Mouse (Mus musculus): Measurements from ENCODE around the gene Mlf2. TPM values are rescaled to one million over a fixed set of nuclear protein-coding genes. Genes with fewer than 3 reads are reported as not detected.
"Not testable (repeated sequence)": the region's sequence is repeated elsewhere in the genome, so short reads cannot be mapped to it uniquely, and the experiment has no call there.

Gene Mlf2
- total and polyA plus RNA-seq, 2 experiments from 2014 or later, result 296 to 333 TPM

DNA sequence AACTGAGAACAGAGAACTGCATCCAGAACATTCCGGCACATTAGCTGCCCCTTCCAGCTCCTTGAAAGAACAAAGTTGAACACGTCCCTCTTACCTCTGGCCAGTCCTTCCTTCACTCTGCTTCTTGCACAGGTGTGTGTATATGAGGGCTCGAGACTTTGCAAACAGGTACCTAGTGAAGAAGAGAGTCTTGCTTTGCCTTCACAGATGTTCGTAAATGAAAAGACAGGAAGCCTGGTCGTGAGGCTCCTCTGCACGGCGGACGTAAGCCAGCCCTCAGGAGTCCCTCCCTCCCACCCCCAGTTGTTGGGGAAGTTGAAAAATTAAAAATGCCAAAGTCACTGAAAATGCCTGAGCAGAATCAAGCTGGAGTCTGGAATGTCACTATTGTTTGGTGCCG lies 43.2 kb upstream of the Mlf2 start, which contains the start of gene Cd4:
TSS of gene Cd4 (minus strand) at position 236 of the 400 bp plus-strand sequence.
- H3K4me2 ChIP-seq (ENCODE audit: low read depth, low read length), result no peak within 1 kb of the TSS; the same call in 1 of the 2 replicates
- no peak within 1 kb of the TSS; the same call in 1 of the 2 replicates for H3K27ac ChIP-seq (ENCODE audit: low read depth)
- no peaks in the 10 kb centered on the region; the same call in 1 of the 2 replicates for H3K9me3 ChIP-seq (replicated peaks; ENCODE audit: control insufficient read depth, low read length)
- WGBS, result 78% methylated on average over 9 of the region's 9 CpGs
- H3K9ac ChIP-seq (replicated peaks; ENCODE audit: low read depth, low read length), result no peak within 1 kb of the TSS; the same call in 1 of the 2 replicates
- peaks cover 4% of the 10 kb centered on the region; the same call in 1 of the 2 replicates for H3K4me1 ChIP-seq (ENCODE audit: control insufficient read depth, insufficient read depth)
- H3K27me3 ChIP-seq (ENCODE audit: control insufficient read depth, insufficient read depth, low read length), result no peaks in the 10 kb centered on the region
- H3K36me3 ChIP-seq (replicated peaks; ENCODE audit: control insufficient read depth, insufficient read depth, low read length), result no peaks in the 10 kb centered on the region
- no peak for DNase-seq (ENCODE audit: low spot score)
- TF ChIP-seq EP300 (IDR thresholded peaks at IDR 0.05; ENCODE audit: low read depth), result no peak
- no peak for TF ChIP-seq CTCF (IDR thresholded peaks at IDR 0.05; ENCODE audit: low read depth)
- ATAC-seq (ENCODE audit: insufficient read depth, low read depth), result no peak
- H3K4me3 ChIP-seq (ENCODE audit: low read depth, low read length), result peak within 1 kb of the TSS; percentile 17; the same call in 1 of the 2 replicates

DNA sequence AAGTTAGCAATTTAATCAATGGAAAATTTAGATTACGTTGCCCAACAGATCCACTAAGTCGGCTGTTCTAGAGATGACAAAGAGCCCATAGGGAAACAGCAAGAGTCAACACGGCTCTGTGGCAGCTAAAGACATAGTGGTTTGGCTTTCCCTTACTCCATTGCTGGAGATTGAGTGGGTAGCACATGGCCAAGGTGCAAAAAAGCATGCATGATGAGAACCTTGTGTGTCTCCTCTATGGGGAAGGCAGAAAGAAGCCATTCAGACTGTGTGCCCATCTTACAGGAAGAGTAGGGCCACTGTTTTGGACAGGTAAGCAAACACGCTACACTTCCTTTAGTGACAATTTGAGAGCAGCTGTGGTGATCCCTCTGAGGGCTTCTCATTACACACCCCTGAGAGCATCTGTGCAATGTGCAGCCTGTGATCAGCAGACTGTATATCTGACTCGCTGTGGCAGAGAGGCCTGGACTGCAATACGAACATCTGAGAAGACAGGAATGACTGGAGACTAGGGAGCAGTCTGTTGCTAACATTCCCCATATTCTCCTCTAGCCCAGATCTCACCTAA lies 42.5 kb upstream of the Mlf2 start:
- ATAC-seq (ENCODE audit: insufficient read depth, low read depth) (no peak), DNase-seq (ENCODE audit: low spot score) (no peak)
- no peak overlapping the region for H3K9ac ChIP-seq (replicated peaks; ENCODE audit: low read depth, low read length)
- H3K9me3 ChIP-seq (replicated peaks; ENCODE audit: control insufficient read depth, low read length), result no peaks in the 10 kb centered on the region; the same call in 1 of the 2 replicates
- 82% methylated on average over 6 of the region's 6 CpGs for WGBS
- H3K4me1 ChIP-seq (ENCODE audit: control insufficient read depth, insufficient read depth), result peaks cover 4% of the 10 kb centered on the region; the same call in 1 of the 2 replicates
- H3K36me3 ChIP-seq (replicated peaks; ENCODE audit: control insufficient read depth, insufficient read depth, low read length), result no peaks in the 10 kb centered on the region
- TF ChIP-seq CTCF (IDR thresholded peaks at IDR 0.05; ENCODE audit: low read depth) (no peak), EP300 (IDR thresholded peaks at IDR 0.05; ENCODE audit: low read depth) (no peak)
- H3K27me3 ChIP-seq (ENCODE audit: control insufficient read depth, insufficient read depth, low read length), result no peaks in the 10 kb centered on the region
- H3K4me2 ChIP-seq (ENCODE audit: low read depth, low read length), result no peak overlapping the region
- no peak overlapping the region; the same call in 1 of the 2 replicates for H3K27ac ChIP-seq (ENCODE audit: low read depth)
- H3K4me3 ChIP-seq (ENCODE audit: low read depth, low read length), result no peak overlapping the region

DNA sequence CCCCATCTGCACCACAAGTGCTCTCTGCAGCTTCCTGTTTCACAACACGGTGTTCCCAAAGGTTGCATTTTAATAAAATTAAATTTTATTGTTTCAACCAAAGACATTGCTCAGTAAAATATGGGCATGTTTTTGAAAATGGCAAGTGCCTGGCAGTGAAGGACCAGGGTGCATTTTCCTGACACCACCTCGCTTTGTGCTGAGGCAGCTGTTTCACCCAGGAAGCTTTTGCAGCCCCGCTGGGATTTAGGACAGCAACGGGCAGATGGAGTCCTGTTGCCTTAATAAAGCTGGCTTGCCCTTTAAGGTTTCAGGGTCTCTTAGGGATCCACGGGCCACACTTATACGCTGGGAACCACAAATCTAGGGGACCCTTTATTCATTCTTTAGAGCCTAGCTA lies 40.2 kb upstream of the Mlf2 start:
- H3K9ac ChIP-seq (replicated peaks; ENCODE audit: low read depth, low read length), result no peak overlapping the region
- no peak overlapping the region for H3K4me2 ChIP-seq (ENCODE audit: low read depth, low read length)
- H3K27ac ChIP-seq (ENCODE audit: low read depth), result no peak overlapping the region
- WGBS, result 54% methylated on average over 6 of the region's 6 CpGs
- ATAC-seq (ENCODE audit: insufficient read depth, low read depth), result no peak
- H3K4me1 ChIP-seq (ENCODE audit: control insufficient read depth, insufficient read depth), result no peaks in the 10 kb centered on the region
- H3K36me3 ChIP-seq (replicated peaks; ENCODE audit: control insufficient read depth, insufficient read depth, low read length), result no peaks in the 10 kb centered on the region
- H3K27me3 ChIP-seq (ENCODE audit: control insufficient read depth, insufficient read depth, low read length), result no peaks in the 10 kb centered on the region
- TF ChIP-seq EP300 (IDR thresholded peaks at IDR 0.05; ENCODE audit: low read depth), result no peak
- TF ChIP-seq CTCF (IDR thresholded peaks at IDR 0.05; ENCODE audit: low read depth), result no peak
- no peak overlapping the region for H3K4me3 ChIP-seq (ENCODE audit: low read depth, low read length)
- no peaks in the 10 kb centered on the region; the same call in 1 of the 2 replicates for H3K9me3 ChIP-seq (replicated peaks; ENCODE audit: control insufficient read depth, low read length)
- no peak for DNase-seq (ENCODE audit: low spot score)

DNA sequence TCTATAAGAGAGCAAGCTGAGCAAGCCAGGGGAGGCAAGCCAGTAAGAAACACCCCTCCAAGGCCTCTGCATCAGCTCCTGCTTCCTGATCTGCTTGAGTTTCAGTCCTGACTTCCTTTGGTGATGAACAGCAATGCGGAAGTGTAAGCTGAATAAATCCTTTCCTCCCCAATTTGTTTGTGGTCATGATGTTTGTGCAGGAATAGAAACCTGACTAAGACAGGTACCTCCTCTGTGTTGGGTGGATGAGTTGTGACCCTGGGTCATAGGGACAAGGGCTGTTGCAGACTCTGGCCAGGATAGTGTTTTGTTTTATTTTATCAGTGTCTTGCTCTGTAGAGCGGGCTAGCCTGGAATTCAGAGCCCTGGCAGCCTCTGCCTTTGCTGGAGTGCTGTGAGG lies 37.1 kb upstream of the Mlf2 start:
- not testable (repeated sequence) for H3K36me3 ChIP-seq (replicated peaks; ENCODE audit: control insufficient read depth, insufficient read depth, low read length); H3K4me3 ChIP-seq (ENCODE audit: low read depth, low read length); H3K27me3 ChIP-seq (ENCODE audit: control insufficient read depth, insufficient read depth, low read length); ATAC-seq (ENCODE audit: insufficient read depth, low read depth); DNase-seq (ENCODE audit: low spot score); H3K4me2 ChIP-seq (ENCODE audit: low read depth, low read length); H3K9me3 ChIP-seq (replicated peaks; ENCODE audit: control insufficient read depth, low read length); H3K9ac ChIP-seq (replicated peaks; ENCODE audit: low read depth, low read length); H3K27ac ChIP-seq (ENCODE audit: low read depth); H3K4me1 ChIP-seq (ENCODE audit: control insufficient read depth, insufficient read depth)
- WGBS, result 85% methylated on average over 2 of the region's 2 CpGs

DNA sequence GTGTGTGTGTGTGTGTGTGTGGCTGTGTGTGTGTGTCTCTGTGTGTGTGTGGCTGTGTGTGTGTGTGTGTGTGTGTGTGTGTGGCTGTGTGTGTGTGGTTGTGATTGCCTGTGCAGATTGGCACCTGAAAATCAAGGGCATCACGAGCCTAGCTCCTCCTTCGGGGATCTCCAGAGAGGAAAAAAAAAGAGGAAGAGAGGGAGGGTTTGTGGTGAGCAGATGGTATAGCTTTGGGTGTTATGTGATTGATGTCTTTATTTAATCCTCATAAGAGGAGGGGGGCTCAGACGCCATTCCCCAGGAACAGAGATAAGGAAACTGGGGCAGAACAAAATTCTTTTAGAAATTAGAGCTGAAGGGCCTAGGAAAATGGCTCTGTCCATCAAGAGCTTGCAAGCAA lies 32.8 kb upstream of the Mlf2 start:
- Histone ChIP-seq H3K9me3 (replicated peaks; ENCODE audit: control insufficient read depth, low read length) (no peaks in the 10 kb centered on the region), H3K4me3 (ENCODE audit: low read depth, low read length) (no peak overlapping the region), H3K36me3 (replicated peaks; ENCODE audit: control insufficient read depth, insufficient read depth, low read length) (no peaks in the 10 kb centered on the region), H3K27ac (ENCODE audit: low read depth) (no peak overlapping the region), H3K9ac (replicated peaks; ENCODE audit: low read depth, low read length) (no peak overlapping the region), H3K4me1 (ENCODE audit: control insufficient read depth, insufficient read depth) (no peaks in the 10 kb centered on the region), H3K27me3 (ENCODE audit: control insufficient read depth, insufficient read depth, low read length) (no peaks in the 10 kb centered on the region), H3K4me2 (ENCODE audit: low read depth, low read length) (no peak overlapping the region)
- 36% methylated on average over 3 of the region's 3 CpGs for WGBS
- no peak for TF ChIP-seq EP300 (IDR thresholded peaks at IDR 0.05; ENCODE audit: low read depth)
- TF ChIP-seq CTCF (IDR thresholded peaks at IDR 0.05; ENCODE audit: low read depth), result no peak
- DNase-seq (ENCODE audit: low spot score) (no peak), ATAC-seq (ENCODE audit: insufficient read depth, low read depth) (no peak)
